Mouse (Mus musculus) forebrain, embryonic 16.5 days (tissue): ENCODE measurements around the gene Hdgfl2. TPM values are rescaled to one million over a fixed set of nuclear protein-coding genes. Genes with fewer than 3 reads are reported as not detected.

Experiments
- polyA plus RNA-seq: library from polyadenylated mRNA; unstranded; fragments of >200 nt; fragmentation: Nextera tagmentation; extraction: Ambion mirVana; gene quantifications from 2 replicates; pipeline ENCODE4 v1.2.1, GENCODE M21; 2015

The Hdgfl2 gene
- polyA plus RNA-seq, 1 experiment from 2014 or later: 158 TPM

Other genes starting within 250 kb of the Hdgfl2 start
- gene Zfp119a, start 200.7 kb upstream of the Hdgfl2 start, polyA plus RNA-seq: 13.1 and 14.4 TPM in 2 replicates
- 17.0 and 18.0 TPM in 2 replicates for gene Zfp959, start 187.5 kb upstream of the Hdgfl2 start, polyA plus RNA-seq
- 6.7 and 8.3 TPM in 2 replicates for gene Zfp119b, start 130.1 kb upstream of the Hdgfl2 start, polyA plus RNA-seq
- gene Ebi3, start 127.0 kb upstream of the Hdgfl2 start, polyA plus RNA-seq: 3.0 and 4.2 TPM in 2 replicates
- gene Yju2, start 120.5 kb upstream of the Hdgfl2 start, polyA plus RNA-seq: 26.8 and 27.0 TPM in 2 replicates
- gene Shd, start 109.2 kb upstream of the Hdgfl2 start, polyA plus RNA-seq: 98.2 and 129 TPM in 2 replicates
- 144 and 179 TPM in 2 replicates for gene Fsd1, start 93.1 kb upstream of the Hdgfl2 start, polyA plus RNA-seq
- 5.5 and 6.6 TPM in 2 replicates for gene Stap2, start 74.0 kb upstream of the Hdgfl2 start, polyA plus RNA-seq
- gene Mpnd, start 73.9 kb upstream of the Hdgfl2 start, polyA plus RNA-seq: 152 and 157 TPM in 2 replicates
- gene Sh3gl1, start 43.0 kb upstream of the Hdgfl2 start, polyA plus RNA-seq: 125 and 126 TPM in 2 replicates
- 10.6 and 12.6 TPM in 2 replicates for gene Chaf1a, start 39.2 kb upstream of the Hdgfl2 start, polyA plus RNA-seq
- gene Ubxn6, start 4.6 kb upstream of the Hdgfl2 start, polyA plus RNA-seq: 78.8 and 85.8 TPM in 2 replicates
- gene Plin4, start 30.2 kb downstream of the Hdgfl2 start, polyA plus RNA-seq: 0.09 and 0.14 TPM in 2 replicates
- 0.67 and 1.4 TPM in 2 replicates for gene Plin5, start 38.0 kb downstream of the Hdgfl2 start, polyA plus RNA-seq
- gene Lrg1, start 42.4 kb downstream of the Hdgfl2 start, polyA plus RNA-seq: 0.22 TPM in 1 of 2 replicates, not detected in the other
- gene Sema6b, start 60.7 kb downstream of the Hdgfl2 start, polyA plus RNA-seq: 10.1 and 10.7 TPM in 2 replicates
- 10.1 and 10.2 TPM in 2 replicates for gene Tnfaip8l1, start 82.8 kb downstream of the Hdgfl2 start, polyA plus RNA-seq
- gene Mydgf, start 104.3 kb downstream of the Hdgfl2 start, polyA plus RNA-seq: 54.2 and 63.8 TPM in 2 replicates
- gene Dpp9, start 139.3 kb downstream of the Hdgfl2 start, polyA plus RNA-seq: 32.1 and 32.3 TPM in 2 replicates
- 23.4 and 24.5 TPM in 2 replicates for gene Fem1a, start 177.2 kb downstream of the Hdgfl2 start, polyA plus RNA-seq
- 1.6 and 1.9 TPM in 2 replicates for gene Ticam1, start 197.2 kb downstream of the Hdgfl2 start, polyA plus RNA-seq
- 9.3 and 12.6 TPM in 2 replicates for gene Plin3, start 213.2 kb downstream of the Hdgfl2 start, polyA plus RNA-seq
- gene Arrdc5, start 220.7 kb downstream of the Hdgfl2 start, polyA plus RNA-seq: not detected in 2 replicates
- gene Uhrf1, start 223.7 kb downstream of the Hdgfl2 start, polyA plus RNA-seq: 48.1 and 52.2 TPM in 2 replicates
- 81.6 and 85.0 TPM in 2 replicates for gene Kdm4b, start 246.4 kb downstream of the Hdgfl2 start, polyA plus RNA-seq